Mouse (Mus musculus) olfactory bulb, adult 2 months (tissue): ENCODE measurements around the gene 2510039O18Rik. TPM values are rescaled to one million over a fixed set of nuclear protein-coding genes. Genes with fewer than 3 reads are reported as not detected.

ENCODE experiments used
- H3K27ac ChIP-seq: fragments of 200-500 bp; 2 replicates; pipeline ENCODE4 v1.5.1; 2012; ENCODE audit warnings: low read depth, low read length; ENCODE audit not compliant: insufficient read depth
- H3K4me1 ChIP-seq: fragments of 200-500 bp; 2 replicates; pipeline ENCODE4 v1.6.1; 2012; ENCODE audit warnings: low read length; ENCODE audit not compliant: control insufficient read depth, insufficient read depth
- H3K4me3 ChIP-seq: fragments of 200-500 bp; 2 replicates; pipeline ENCODE4 v1.5.1; 2012; ENCODE audit warnings: mild to moderate bottlenecking, low read depth, low read length, moderate library complexity; ENCODE audit not compliant: insufficient read depth
- CTCF ChIP-seq: fragments of 200-500 bp; IDR thresholded peaks from 2 replicates; pipeline ENCODE4 v1.5.1; 2012; ENCODE audit warnings: low read depth, mild to moderate bottlenecking, low read length, moderate library complexity; ENCODE audit not compliant: insufficient read depth
- POLR2A ChIP-seq: fragments of 200-500 bp; IDR thresholded peaks from 2 replicates; pipeline ENCODE4 v1.6.1; 2012; ENCODE audit warnings: mild to moderate bottlenecking, low read depth, low read length, moderate library complexity; ENCODE audit not compliant: insufficient read depth
- WGBS: fragments of 180-500 bp; shearing (Covaris S2); methylation state at CpG from one replicate; pipeline ENCODE4 v1.1.7; 2018; 5-methylcytosine and 5-hydroxymethylcytosine counted together
- polyA plus RNA-seq: library from polyadenylated mRNA; stranded (reverse); fragments of >200 nt; gene quantifications from 2 replicates; pipeline ENCODE4 v1.2.4, GENCODE M21; 2012; ENCODE audit warnings: low replicate concordance; ENCODE audit not compliant: missing spikeins, insufficient read depth, insufficient read length

Gene 2510039O18Rik
- polyA plus RNA-seq, 1 experiment = not detected

DNA sequence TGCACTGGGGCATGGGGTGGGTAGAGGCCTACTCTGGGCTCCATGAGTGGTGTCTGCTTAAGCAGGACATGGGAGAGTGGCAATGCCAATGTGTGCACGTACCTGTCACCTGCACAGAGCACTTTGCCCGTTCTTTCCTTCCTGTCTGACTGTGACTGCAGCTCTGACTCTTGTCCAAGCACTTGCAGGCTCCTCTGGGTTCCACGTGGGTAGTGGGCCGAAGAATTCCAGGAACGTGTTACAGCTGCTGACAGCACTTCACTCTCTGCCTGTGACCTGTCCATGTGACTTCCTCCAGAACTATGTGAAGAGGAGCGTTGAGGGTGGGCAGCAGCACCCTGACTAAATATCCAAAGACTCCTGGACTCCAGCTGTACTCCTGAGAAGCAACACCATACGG, 25.0 kb downstream of the 2510039O18Rik start:
- no peak overlapping the region for H3K4me3 ChIP-seq
- 83% methylated on average over 7 of the region's 7 CpGs for WGBS
- TF ChIP-seq POLR2A = no peak
- no peak for TF ChIP-seq CTCF
- peaks cover 8% of the 10 kb centered on the region for H3K4me1 ChIP-seq
- H3K27ac ChIP-seq = no peak overlapping the region

DNA sequence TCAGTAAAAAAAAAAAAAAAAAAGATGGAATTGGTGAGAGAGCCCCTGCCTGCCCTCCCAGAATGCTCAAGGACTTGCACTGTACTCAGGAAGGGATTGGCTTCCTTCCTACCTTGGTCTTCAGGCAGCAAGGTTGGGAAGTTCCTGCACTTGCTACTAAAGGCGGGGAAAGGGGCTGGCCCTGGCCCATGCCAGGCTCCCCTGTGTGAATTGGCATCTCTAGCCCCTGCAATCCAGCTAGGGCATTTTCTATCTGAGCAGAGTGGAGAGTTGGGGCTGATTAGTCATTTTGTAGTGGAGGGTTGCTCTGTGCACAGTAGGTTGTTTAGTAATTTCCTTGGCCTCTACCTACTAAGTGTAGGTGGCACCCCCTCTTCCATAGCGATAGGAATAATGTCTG, 28.1 kb downstream of the 2510039O18Rik start:
- TF ChIP-seq POLR2A (no peak), CTCF (no peak)
- Histone ChIP-seq H3K4me3 (no peak overlapping the region), H3K27ac (no peak overlapping the region), H3K4me1 (no peaks in the 10 kb centered on the region; the same call in 1 of the 2 replicates)
- WGBS = 70% methylated on average over 2 of the region's 2 CpGs

DNA sequence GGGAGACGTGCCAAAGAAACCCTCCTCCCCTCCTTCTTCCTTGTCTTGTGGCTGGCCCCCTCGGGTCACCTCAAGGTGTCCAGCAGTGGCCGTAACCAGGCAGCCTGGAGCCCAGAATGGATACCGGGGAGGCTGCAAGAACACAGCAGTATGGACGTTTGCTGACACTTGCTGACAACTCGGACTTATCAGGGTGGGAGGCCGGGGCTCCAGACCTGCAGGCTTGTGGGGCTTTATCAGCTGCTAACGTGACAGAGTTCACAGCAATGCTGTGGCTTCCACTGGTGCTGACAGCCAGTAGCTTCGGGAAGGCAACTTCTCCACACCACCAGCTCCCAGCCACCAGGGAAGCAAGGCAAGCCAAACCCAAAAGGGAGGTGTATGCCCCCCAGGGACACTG, 28.6 kb downstream of the 2510039O18Rik start:
- Histone ChIP-seq H3K4me3 (no peak overlapping the region), H3K4me1 (no peaks in the 10 kb centered on the region; the same call in 1 of the 2 replicates), H3K27ac (no peak overlapping the region)
- TF ChIP-seq CTCF (no peak), POLR2A (no peak)
- 58% methylated on average over 9 of the region's 9 CpGs for WGBS

DNA sequence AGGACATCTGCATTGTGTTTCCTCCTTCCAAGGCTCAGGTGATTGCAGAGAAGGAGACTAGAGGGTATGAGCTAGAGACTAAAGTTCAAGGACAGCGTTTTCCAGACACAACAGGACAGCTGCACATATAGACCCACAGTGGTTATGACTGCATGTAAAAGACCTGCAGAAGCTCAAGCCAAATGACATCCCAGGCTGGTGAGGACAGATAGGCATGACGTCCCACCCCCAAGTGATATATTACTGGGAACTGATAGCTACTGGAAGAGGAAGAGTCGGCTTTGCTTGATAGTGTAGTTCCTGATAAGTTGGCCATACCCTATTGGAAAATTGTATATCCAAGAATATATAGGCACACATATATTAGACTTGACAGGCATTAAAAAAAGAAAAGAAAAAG, 35.5 kb downstream of the 2510039O18Rik start:
- 88% methylated on average over 3 of the region's 3 CpGs for WGBS
- Histone ChIP-seq H3K27ac (no peak overlapping the region), H3K4me1 (no peaks in the 10 kb centered on the region), H3K4me3 (no peak overlapping the region)
- TF ChIP-seq POLR2A = no peak
- TF ChIP-seq CTCF = no peak

DNA sequence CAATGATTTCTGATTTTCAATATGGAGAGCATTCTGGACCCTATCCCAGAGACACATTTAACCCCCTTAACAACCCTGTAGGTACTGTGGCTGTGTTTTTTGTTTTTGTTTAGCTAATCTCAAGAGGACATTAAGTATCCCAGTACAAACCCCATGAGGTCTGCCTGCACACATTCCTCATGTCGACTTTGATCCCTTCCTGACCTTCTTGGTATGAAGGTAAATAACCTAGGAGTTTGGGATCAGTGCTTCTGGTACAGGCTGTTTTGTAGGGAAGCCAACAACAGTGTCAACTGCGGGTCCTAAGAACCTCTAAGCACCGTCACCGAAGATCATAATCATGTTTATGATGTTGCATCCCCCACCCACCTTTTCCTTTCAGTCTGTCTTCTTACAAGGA, 37.0 kb downstream of the 2510039O18Rik start:
- Histone ChIP-seq H3K4me3 (no peak overlapping the region), H3K27ac (no peak overlapping the region), H3K4me1 (no peaks in the 10 kb centered on the region)
- 86% methylated on average over 4 of the region's 4 CpGs for WGBS
- TF ChIP-seq CTCF = no peak

DNA sequence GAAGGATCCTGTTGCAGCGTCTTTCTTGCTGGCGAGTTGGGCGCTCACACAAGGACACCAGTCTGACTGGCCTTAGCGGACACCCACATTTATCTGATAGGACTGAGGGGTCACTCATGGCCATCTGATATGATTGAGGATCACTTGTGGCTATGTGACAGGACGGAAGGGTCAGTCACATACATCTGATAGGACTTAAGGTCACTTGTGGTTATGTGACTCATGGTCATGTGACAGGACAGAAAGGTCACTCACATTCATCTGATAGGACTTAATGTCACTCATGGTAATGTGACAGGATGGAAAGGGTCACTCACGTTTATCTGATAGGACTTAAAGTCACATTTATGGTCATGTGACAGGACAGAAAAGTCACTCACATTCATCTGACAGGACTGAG, 37.7 kb downstream of the 2510039O18Rik start:
- Histone ChIP-seq H3K4me1 (no peaks in the 10 kb centered on the region), H3K27ac (no peak overlapping the region), H3K4me3 (no peak overlapping the region)
- TF ChIP-seq POLR2A (no peak), CTCF (no peak)
- WGBS = 96% methylated on average over 6 of the region's 6 CpGs

DNA sequence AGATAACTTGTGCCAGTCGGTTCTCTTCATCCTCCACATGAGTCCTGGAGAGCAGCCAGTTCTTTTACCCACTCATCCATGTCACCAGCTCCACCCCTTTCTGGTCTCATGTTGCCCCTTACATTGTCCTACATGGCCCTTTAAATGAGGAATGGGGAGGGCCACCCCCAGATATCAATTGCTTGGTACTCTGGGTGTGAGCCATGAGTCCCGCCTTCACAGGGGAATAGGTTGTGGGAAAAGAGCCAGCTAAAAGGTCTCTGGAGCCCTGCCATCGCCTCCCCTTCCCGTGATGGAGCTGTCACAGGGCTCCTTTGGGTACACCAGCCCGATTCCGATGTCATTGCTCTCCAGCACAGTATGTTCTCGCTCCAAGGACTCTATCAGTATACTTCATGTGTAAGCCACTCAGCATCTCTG, 38.8 kb downstream of the 2510039O18Rik start:
- no peak overlapping the region for H3K4me3 ChIP-seq
- H3K27ac ChIP-seq = no peak overlapping the region
- H3K4me1 ChIP-seq = no peaks in the 10 kb centered on the region
- TF ChIP-seq POLR2A (no peak), CTCF (no peak)
- WGBS = 33% methylated on average over 7 of the region's 7 CpGs

DNA sequence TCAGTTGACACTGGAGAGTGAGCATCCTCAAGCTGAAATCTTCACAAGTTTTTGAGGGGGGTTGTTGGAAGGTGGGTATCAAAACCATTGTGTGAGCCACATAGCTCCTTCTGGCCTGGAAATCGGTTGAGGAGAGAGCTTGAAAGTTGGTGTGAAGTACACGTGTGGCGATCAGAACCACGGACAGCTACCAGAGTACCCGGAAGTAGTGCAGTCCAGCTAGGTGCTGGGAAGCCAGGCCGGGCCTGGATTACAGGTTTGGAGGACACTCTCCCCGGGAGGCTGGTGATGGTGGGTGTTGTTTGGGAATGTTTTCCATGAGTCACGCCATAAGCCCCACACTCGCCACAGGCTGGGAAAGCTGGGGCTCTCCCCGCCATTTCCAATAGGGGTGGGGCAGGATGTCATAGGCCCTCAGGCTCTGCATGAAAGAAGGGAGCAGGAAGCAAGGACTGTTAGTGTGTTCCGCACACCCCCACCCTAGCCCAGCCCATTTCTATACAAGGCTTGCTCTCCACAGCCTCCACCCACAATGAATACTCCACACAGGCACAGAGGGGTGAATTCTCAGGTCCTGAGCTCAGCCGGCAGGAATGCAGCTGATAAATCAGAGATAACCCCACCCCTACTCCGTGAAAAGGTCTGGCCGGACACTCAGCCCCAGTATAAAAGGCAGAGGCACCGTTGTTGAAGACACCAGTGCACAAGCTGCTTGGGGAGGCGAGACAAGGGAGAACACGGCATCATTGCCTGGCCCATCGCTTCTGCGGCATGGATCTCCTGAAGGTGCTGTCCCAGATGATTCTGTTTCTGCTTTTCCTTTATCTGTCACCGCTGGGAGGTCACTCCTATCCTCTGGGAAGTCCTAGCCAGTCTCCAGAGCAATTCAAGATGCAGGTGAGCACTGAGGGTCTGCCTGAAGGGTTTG, 44.8 kb downstream of the 2510039O18Rik start, which contains the start of gene Nppb:
TSS of gene Nppb (plus strand) at position 584 of the 928 bp plus-strand sequence.
- H3K4me3 ChIP-seq = no peak within 1 kb of the TSS
- TF ChIP-seq POLR2A (no peak), CTCF (no peak)
- WGBS = 41% methylated on average over 20 of the region's 20 CpGs
- no peak within 1 kb of the TSS for H3K27ac ChIP-seq
- peaks cover 15% of the 10 kb centered on the region for H3K4me1 ChIP-seq

DNA sequence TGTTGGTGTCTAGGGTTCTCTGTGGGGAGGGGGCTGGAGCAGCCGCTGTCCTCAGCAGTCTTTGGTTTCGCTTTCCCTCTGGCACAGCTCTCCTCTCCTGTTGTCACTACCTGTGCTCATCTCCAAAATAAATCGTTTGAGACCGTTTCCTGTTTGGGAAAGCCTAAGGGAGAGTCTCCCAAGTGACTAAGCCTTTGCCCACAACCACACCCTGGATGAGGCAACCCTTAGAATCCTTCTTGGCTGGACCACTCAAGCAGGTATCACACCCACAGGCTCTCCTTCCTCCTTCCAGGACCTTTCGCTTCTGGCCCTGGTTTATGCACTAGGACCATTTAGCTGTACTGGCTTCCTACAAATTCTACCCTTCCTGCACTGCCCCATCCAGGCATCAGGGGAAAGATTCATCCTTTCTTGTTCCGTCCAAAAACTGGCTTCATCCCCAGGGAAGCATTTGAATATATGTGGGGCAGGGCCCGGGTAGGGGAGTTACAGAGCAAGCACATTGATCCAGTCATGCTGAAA, 52.9 kb downstream of the 2510039O18Rik start:
- H3K27ac ChIP-seq = no peak overlapping the region
- H3K4me1 ChIP-seq = peaks cover 2% of the 10 kb centered on the region; the same call in 1 of the 2 replicates
- WGBS = 63% methylated on average over 7 of the region's 7 CpGs
- H3K4me3 ChIP-seq = no peak overlapping the region
- no peak for TF ChIP-seq CTCF
- TF ChIP-seq POLR2A = no peak
